Mouse (Mus musculus) ES-E14 (cell line): ENCODE results near the gene Vmn1r40. TPM values are rescaled to one million over a fixed set of nuclear protein-coding genes. Genes with fewer than 3 reads are reported as not detected.

ENCODE experiments used
- DNase-seq: peaks from one replicate; pipeline ENCODE4 v3.0.0-alpha.2; 2013; ENCODE audit warnings: low read depth, low spot score
- H3K27ac ChIP-seq: 2 replicates; pipeline ENCODE4 v1.5.1; 2012; ENCODE audit warnings: low read depth, mild to moderate bottlenecking, low read length, moderate library complexity, mixed read lengths; ENCODE audit not compliant: poor library complexity, insufficient read depth, severe bottlenecking
- H3K36me3 ChIP-seq: 2 replicates; pipeline ENCODE4 v1.6.1; 2012; ENCODE audit warnings: mild to moderate bottlenecking, low read length, moderate library complexity, mixed read lengths; ENCODE audit not compliant: control insufficient read depth, poor library complexity, insufficient read depth, severe bottlenecking
- H3K4me1 ChIP-seq, 2 experiments: fragments of 150-350 bp in 1 of 2; sonication (generic) in 1 of 2; 2 replicates each; pipeline ENCODE4 v1.6.1; 2012; ENCODE audit warnings: low read length in 2 of 2, mild to moderate bottlenecking in 1 of 2, mixed read lengths in 1 of 2; ENCODE audit not compliant: control insufficient read depth in 2 of 2, insufficient read depth in 2 of 2, poor library complexity in 1 of 2
- H3K4me3 ChIP-seq, 2 experiments: fragments of 150-350 bp in 1 of 2; sonication (generic) in 1 of 2; 2 replicates each; pipeline ENCODE4 v1.5.1; 2012; ENCODE audit warnings: low read length in 2 of 2, low read depth in 1 of 2, mild to moderate bottlenecking in 1 of 2, mixed read lengths in 1 of 2; ENCODE audit not compliant: insufficient read depth in 1 of 2, poor library complexity in 1 of 2, severe bottlenecking in 1 of 2
- H3K9ac ChIP-seq: 2 replicates; pipeline ENCODE4 v1.6.1; 2012; ENCODE audit warnings: low read depth, mild to moderate bottlenecking, low read length, mixed read lengths; ENCODE audit not compliant: poor library complexity, insufficient read depth, severe bottlenecking
- H3K9me3 ChIP-seq: fragments of 150-350 bp; sonication (generic); 2 replicates; pipeline ENCODE4 v1.6.1; 2012; ENCODE audit warnings: low read depth, mild to moderate bottlenecking, low read length; ENCODE audit not compliant: control insufficient read depth, insufficient read depth
- CHD2 ChIP-seq: IDR thresholded peaks from 2 replicates; pipeline ENCODE4 v1.6.1; 2014; ENCODE audit warnings: mild to moderate bottlenecking, low read depth, low read length, inconsistent platforms
- HCFC1 ChIP-seq: IDR thresholded peaks from 2 replicates; pipeline ENCODE4 v1.6.1; 2012; ENCODE audit warnings: low read length, inconsistent platforms, borderline replicate concordance; ENCODE audit not compliant: insufficient read depth
- MAFK ChIP-seq: IDR thresholded peaks from 2 replicates; pipeline ENCODE4 v1.6.1; 2014; ENCODE audit warnings: mild to moderate bottlenecking, low read depth, low read length, inconsistent platforms; ENCODE audit not compliant: insufficient read depth
- ZC3H11A ChIP-seq: IDR thresholded peaks from 2 replicates; pipeline ENCODE4 v1.6.1; 2012; ENCODE audit warnings: low read depth, mild to moderate bottlenecking, inconsistent platforms, low read length, borderline replicate concordance
- ZNF384 ChIP-seq: IDR thresholded peaks from 2 replicates; pipeline ENCODE4 v1.6.1; 2012; ENCODE audit warnings: low read depth, low read length, inconsistent platforms
- in situ Hi-C, 2 experiments: fragments of 600-800 bp; cut with MboI; formaldehyde crosslinking; loops; one replicate each; pipeline ENCODE4 v1.15.1; 2025; ENCODE audit warnings: low sequenced_read_pairs in 2 of 2, inconsistent platforms in 1 of 2; ENCODE audit not compliant: unreplicated experiment in 2 of 2
- total RNA-seq: library from RNA; depleted of rRNA; stranded (reverse); fragments of 300-350 nt; gene quantifications from 2 replicates; pipeline ENCODE4 v1.2.3, GENCODE M21; 2012

Gene Vmn1r40
- total RNA-seq, 1 experiment = not detected

DNA sequence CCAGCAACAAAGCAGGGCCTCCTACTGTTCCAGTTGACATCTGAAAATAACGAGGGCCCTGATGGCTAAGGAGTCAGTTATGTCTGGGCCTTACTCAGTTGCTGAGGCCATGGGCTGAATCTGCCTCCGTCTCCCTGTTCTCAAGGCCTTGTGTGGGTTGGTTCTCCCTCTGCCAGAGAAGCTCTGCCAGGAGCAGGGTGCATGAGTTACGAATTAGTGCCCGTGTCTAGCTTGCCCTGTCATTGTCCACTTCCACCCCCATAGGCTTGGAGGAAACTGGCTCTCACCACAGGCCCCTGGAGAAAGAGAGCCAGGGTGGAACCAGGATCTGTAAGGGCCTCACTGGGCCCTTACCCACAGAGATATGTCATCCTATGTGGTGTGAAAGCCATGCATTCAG lies 28.8 kb upstream of the Vmn1r40 start:
- H3K4me1 ChIP-seq = no peaks in the 10 kb centered on the region
- no peak overlapping the region for H3K4me3 ChIP-seq
- H3K9me3 ChIP-seq = no peaks in the 10 kb centered on the region
- no peak overlapping the region for H3K27ac ChIP-seq
- H3K9ac ChIP-seq = no peak overlapping the region
- no peak for DNase-seq
- in situ Hi-C loops = loop anchor here (25.0 kb wide), 2 partner anchors 659 to 859 kb away; partner anchors contain the start of genes Chst13 (in 1 of the 2) and Uroc1 (in 1 of the 2)
- H3K36me3 ChIP-seq = no peaks in the 10 kb centered on the region; the same call in 1 of the 2 replicates
- no peak for TF ChIP-seq ZNF384
- TF ChIP-seq MAFK = no peak
- TF ChIP-seq CHD2 = no peak
- TF ChIP-seq HCFC1 = no peak
- no peak for TF ChIP-seq ZC3H11A

DNA sequence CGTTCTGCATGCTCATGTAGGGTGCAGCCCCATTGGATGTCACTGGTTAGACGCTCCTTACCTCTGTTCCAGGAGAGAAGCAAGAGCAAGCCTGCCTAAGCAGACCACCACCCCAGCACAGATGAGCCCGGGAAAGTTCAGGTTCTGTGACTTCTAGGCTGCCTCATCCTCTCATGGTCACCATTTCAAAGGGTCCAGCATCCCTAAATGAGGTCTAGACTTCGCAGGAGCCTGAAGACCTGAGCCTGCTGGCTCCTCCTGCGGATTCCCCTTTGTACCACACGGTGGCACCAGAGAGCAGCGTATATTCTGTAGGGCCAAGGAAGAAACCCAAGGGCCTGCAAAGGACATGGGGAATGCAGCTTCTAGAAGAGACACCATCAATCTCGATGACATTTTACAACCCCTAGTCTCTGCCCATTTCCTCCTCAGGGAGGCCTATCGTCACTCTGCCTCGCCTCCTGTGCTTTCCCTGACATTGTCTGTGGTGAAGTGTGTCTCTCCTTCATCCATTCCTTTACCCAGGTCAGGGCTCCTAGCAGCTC lies 28.0 kb upstream of the Vmn1r40 start:
- TF ChIP-seq ZC3H11A = peak; percentile 68
- no peak for TF ChIP-seq CHD2
- Histone ChIP-seq H3K4me3 (no peak overlapping the region), H3K36me3 (no peaks in the 10 kb centered on the region; the same call in 1 of the 2 replicates), H3K27ac (no peak overlapping the region), H3K9ac (no peak overlapping the region), H3K4me1 (no peaks in the 10 kb centered on the region), H3K9me3 (no peaks in the 10 kb centered on the region)
- in situ Hi-C loops = loop anchor here (25.0 kb wide), 2 partner anchors 658 to 858 kb away; partner anchors contain the start of genes Chst13 (in 1 of the 2) and Uroc1 (in 1 of the 2)
- peak; percentile 53 for DNase-seq

DNA sequence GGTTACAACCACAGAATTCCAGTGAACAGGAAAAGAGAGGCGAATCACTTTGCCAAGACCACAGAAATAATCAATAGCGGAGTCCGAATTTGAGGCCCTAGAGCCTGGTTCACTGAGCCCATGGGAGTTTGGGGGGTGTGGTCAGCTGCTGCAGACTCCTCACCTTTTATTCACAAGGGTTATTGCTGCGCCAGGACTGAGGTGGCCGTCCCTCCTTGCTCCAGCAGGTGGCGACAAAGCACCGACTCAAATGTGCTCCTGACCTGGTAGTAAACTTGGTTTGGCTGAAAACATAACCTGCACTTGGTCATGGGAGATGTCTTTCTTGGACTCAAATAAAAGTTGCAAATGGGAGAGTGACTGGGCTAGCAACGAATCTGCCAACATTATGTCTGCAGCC lies 27.2 kb upstream of the Vmn1r40 start:
- H3K36me3 ChIP-seq = no peaks in the 10 kb centered on the region
- DNase-seq = peak; percentile 60
- in situ Hi-C loops = loop anchor here (10.0 to 25.0 kb wide), 3 partner anchors 657 to 857 kb away; partner anchors contain the start of genes Cfap100 (in 1 of the 2), Chst13 (in 1 of the 2) and Uroc1 (in 1 of the 2)
- no peaks in the 10 kb centered on the region for H3K9me3 ChIP-seq
- no peak overlapping the region for H3K9ac ChIP-seq
- no peaks in the 10 kb centered on the region for H3K4me1 ChIP-seq
- no peak overlapping the region for H3K4me3 ChIP-seq
- H3K27ac ChIP-seq = no peak overlapping the region
- TF ChIP-seq MAFK (no peak), ZC3H11A (peak; percentile 92), ZNF384 (no peak), CHD2 (no peak), HCFC1 (no peak)

DNA sequence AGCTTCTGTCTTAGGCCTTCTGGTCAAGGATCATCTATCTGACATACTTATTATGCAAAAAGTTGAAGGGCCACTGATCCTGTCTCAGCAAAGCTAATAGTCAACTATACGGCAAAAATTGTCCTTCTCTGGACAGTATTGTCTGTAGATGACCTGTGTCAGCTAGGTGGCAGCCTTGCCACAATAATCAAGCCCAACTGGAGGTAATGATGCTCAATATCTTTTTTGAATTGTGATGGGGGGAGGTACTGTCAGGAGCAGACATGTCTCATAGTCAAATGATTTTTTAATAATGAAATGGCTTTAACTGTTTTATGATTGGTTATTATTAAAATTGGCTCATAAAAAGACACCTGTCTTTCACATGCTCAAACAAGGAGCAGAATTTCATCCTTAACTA lies 23.1 kb upstream of the Vmn1r40 start:
- Histone ChIP-seq H3K27ac (no peak overlapping the region), H3K9me3 (no peaks in the 10 kb centered on the region), H3K4me3 (no peak overlapping the region), H3K9ac (no peak overlapping the region), H3K36me3 (no peaks in the 10 kb centered on the region), H3K4me1 (no peaks in the 10 kb centered on the region)
- TF ChIP-seq MAFK (no peak), ZNF384 (peak; percentile 79; the same call in 1 of the 2 replicates), ZC3H11A (peak; percentile 41; the same call in 1 of the 2 replicates)
- DNase-seq = no peak
- in situ Hi-C loops = loop anchor here (10.0 to 25.0 kb wide), 3 partner anchors 653 to 853 kb away; partner anchors contain the start of genes Cfap100 (in 1 of the 2), Chst13 (in 1 of the 2) and Uroc1 (in 1 of the 2)
